Mouse (Mus musculus): ENCODE results near the gene Zfp740. TPM values are rescaled to one million over a fixed set of nuclear protein-coding genes. Genes with fewer than 3 reads are reported as not detected.

Gene Zfp740
- polyA plus RNA-seq (2015; fragmentation: Nextera tagmentation; extraction: Ambion mirVana): 27.4 and 27.5 TPM in 2 replicates

GRCm38 (mm10) chr15:102202971-102203834, at the start of gene Zfp740:
Zfp740 (plus strand) TSS chr15:102203249.

DNA sequence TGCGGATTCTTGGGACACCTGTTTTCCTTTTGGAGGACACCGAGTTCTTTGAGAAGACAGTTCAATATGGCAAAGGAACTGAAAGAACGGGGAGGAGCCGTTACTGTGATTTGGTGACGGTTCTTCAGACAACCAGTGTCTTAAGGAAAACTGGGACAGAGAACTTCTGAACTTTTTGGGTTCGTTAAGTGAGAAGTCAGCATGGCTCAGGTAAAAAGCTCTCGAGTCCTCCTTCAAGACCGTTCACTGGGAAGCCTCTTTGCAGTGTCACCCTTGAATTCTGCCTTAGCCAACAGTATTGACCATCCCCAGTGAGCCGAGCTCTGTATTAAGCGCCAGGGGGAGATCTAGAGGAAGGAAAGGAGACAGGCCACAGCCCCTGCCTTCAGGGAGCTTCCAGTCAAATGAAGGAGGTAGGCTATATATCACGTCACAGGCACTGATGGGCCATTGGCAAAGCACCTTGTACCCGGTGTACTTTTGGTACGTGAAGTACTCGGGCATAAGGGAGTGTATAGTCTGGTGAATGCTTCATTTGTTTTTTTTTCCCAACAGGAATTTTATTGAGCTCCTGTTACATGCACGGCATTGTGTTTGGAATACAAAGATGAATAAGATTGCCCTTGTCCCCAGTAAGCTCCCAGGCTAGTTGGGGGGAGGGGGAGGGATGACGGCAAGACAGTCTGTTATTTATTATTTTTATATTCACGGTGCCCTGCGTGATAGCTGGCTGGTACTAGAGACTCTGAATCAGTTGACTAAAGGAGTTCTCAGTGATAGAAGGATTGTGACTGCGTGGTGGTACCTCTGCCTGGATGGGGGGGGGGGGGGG, 1.8 kb downstream of the Zfp740 start, which contains the start of gene Csad:
Gene Csad, minus strand, starts transcription at position 51 of the 832 bp plus-strand sequence.

GRCm38 (mm10) chr15:102231748-102232147, 28.7 kb downstream of the Zfp740 start, which contains the start of gene Itgb7:
Itgb7 (minus strand) TSS chr15:102231944.

GRCm38 (mm10) chr15:102257202-102258075, 54.4 kb downstream of the Zfp740 start, which contains the start of gene Rarg:
Rarg (minus strand) TSS chr15:102257517.

Other genes with a start within 250 kb of the Zfp740 start
- gene Krt78, start 249.0 kb upstream of the Zfp740 start, polyA plus RNA-seq (2015; fragmentation: Nextera tagmentation; extraction: Ambion mirVana): not detected in 2 replicates
- gene Krt8, start 198.8 kb upstream of the Zfp740 start, polyA plus RNA-seq (2015; fragmentation: Nextera tagmentation; extraction: Ambion mirVana): 0.45 and 0.87 TPM in 2 replicates
- 1.4 and 1.9 TPM in 2 replicates for gene Krt18, start 175.1 kb upstream of the Zfp740 start, polyA plus RNA-seq (2015; fragmentation: Nextera tagmentation; extraction: Ambion mirVana)
- 57.5 and 60.8 TPM in 2 replicates for gene Eif4b, start 129.5 kb upstream of the Zfp740 start, polyA plus RNA-seq (2015; fragmentation: Nextera tagmentation; extraction: Ambion mirVana)
- gene Tns2, start 102.8 kb upstream of the Zfp740 start, polyA plus RNA-seq (2015; fragmentation: Nextera tagmentation; extraction: Ambion mirVana): 8.8 and 10.3 TPM in 2 replicates
- gene Spryd3, start 67.0 kb upstream of the Zfp740 start, polyA plus RNA-seq (2015; fragmentation: Nextera tagmentation; extraction: Ambion mirVana): 107 and 114 TPM in 2 replicates
- gene Igfbp6, start 58.9 kb upstream of the Zfp740 start, polyA plus RNA-seq (2015; fragmentation: Nextera tagmentation; extraction: Ambion mirVana): 21.1 and 33.5 TPM in 2 replicates
- gene Soat2, start 52.7 kb upstream of the Zfp740 start, polyA plus RNA-seq (2015; fragmentation: Nextera tagmentation; extraction: Ambion mirVana): 0.21 TPM in 1 of 2 replicates, not detected in the other
- 44.0 and 46.0 TPM in 2 replicates for gene Csad, start 1.5 kb downstream of the Zfp740 start, polyA plus RNA-seq (2015; fragmentation: Nextera tagmentation; extraction: Ambion mirVana)
- 1.0 and 2.9 TPM in 2 replicates for gene Itgb7, start 28.7 kb downstream of the Zfp740 start, polyA plus RNA-seq (2015; fragmentation: Nextera tagmentation; extraction: Ambion mirVana)
- gene Rarg, start 54.3 kb downstream of the Zfp740 start, polyA plus RNA-seq (2015; fragmentation: Nextera tagmentation; extraction: Ambion mirVana): 7.1 and 7.7 TPM in 2 replicates
- gene Gm9918, start 67.3 kb downstream of the Zfp740 start, polyA plus RNA-seq (2015; fragmentation: Nextera tagmentation; extraction: Ambion mirVana): 0.06 and 0.10 TPM in 2 replicates
- gene Mfsd5, start 76.2 kb downstream of the Zfp740 start, polyA plus RNA-seq (2015; fragmentation: Nextera tagmentation; extraction: Ambion mirVana): 67.6 and 67.7 TPM in 2 replicates
- 1.8 and 2.0 TPM in 2 replicates for gene Espl1, start 93.0 kb downstream of the Zfp740 start, polyA plus RNA-seq (2015; fragmentation: Nextera tagmentation; extraction: Ambion mirVana)
- 546 and 574 TPM in 2 replicates for gene Pfdn5, start 122.9 kb downstream of the Zfp740 start, polyA plus RNA-seq (2015; fragmentation: Nextera tagmentation; extraction: Ambion mirVana)
- gene Myg1, start 128.5 kb downstream of the Zfp740 start, polyA plus RNA-seq (2015; fragmentation: Nextera tagmentation; extraction: Ambion mirVana): 69.0 and 80.3 TPM in 2 replicates
- 29.8 and 30.2 TPM in 2 replicates for gene Aaas, start 147.5 kb downstream of the Zfp740 start, polyA plus RNA-seq (2015; fragmentation: Nextera tagmentation; extraction: Ambion mirVana)
- gene Sp7, start 163.9 kb downstream of the Zfp740 start, polyA plus RNA-seq (2015; fragmentation: Nextera tagmentation; extraction: Ambion mirVana): 0.51 and 0.67 TPM in 2 replicates
- gene Sp1, start 202.9 kb downstream of the Zfp740 start, polyA plus RNA-seq (2015; fragmentation: Nextera tagmentation; extraction: Ambion mirVana): 2.4 and 2.8 TPM in 2 replicates
- gene Amhr2, start 242.1 kb downstream of the Zfp740 start, polyA plus RNA-seq (2015; fragmentation: Nextera tagmentation; extraction: Ambion mirVana): 0.09 and 0.28 TPM in 2 replicates